Mouse (Mus musculus): ENCODE measurements around the gene Zfp82. TPM values are rescaled to one million over a fixed set of nuclear protein-coding genes. Genes with fewer than 3 reads are reported as not detected.

The Zfp82 gene
- polyA plus RNA-seq, 1 experiment from 2014 or later: 4.5 TPM

GRCm38 (mm10) chr7:30093918-30094415, 21.3 kb upstream of the Zfp82 start:
- peak overlapping the region; percentile 92 for H3K9ac ChIP-seq (ENCODE audit: low read length)
- peaks cover 18% of the 10 kb centered on the region for H3K4me1 ChIP-seq (ENCODE audit: control insufficient read depth, insufficient read depth, low read length)
- H3K27ac ChIP-seq (ENCODE audit: low read length): peak overlapping the region; percentile 99; the same call in 1 of the 2 replicates
- H3K9me3 ChIP-seq (replicated peaks; ENCODE audit: control insufficient read depth, low read length): no peaks in the 10 kb centered on the region
- WGBS: 67% methylated on average over 6 of the region's 6 CpGs
- peak overlapping the region; percentile 80 for H3K4me3 ChIP-seq (replicated peaks; ENCODE audit: low read length)
- ATAC-seq (ENCODE audit: insufficient read depth, low FRiP score): no peak
- peak overlapping the region; percentile 65 for H3K4me2 ChIP-seq (ENCODE audit: low read depth, low read length)
- no peaks in the 10 kb centered on the region; the same call in 1 of the 2 replicates for H3K36me3 ChIP-seq (ENCODE audit: control insufficient read depth, insufficient read depth, low read length)
- H3K27me3 ChIP-seq (ENCODE audit: control insufficient read depth, insufficient read depth, low read length): no peaks in the 10 kb centered on the region

GRCm38 (mm10) chr7:30092666-30093065, 20.0 kb upstream of the Zfp82 start:
- no peaks in the 10 kb centered on the region for H3K36me3 ChIP-seq (ENCODE audit: control insufficient read depth, insufficient read depth, low read length)
- ATAC-seq (ENCODE audit: insufficient read depth, low FRiP score): no peak
- no peak overlapping the region for H3K9ac ChIP-seq (ENCODE audit: low read length)
- no peak overlapping the region for H3K27ac ChIP-seq (ENCODE audit: low read length)
- no peak overlapping the region for H3K4me2 ChIP-seq (ENCODE audit: low read depth, low read length)
- H3K4me1 ChIP-seq (ENCODE audit: control insufficient read depth, insufficient read depth, low read length): peaks cover 20% of the 10 kb centered on the region
- no peaks in the 10 kb centered on the region for H3K9me3 ChIP-seq (replicated peaks; ENCODE audit: control insufficient read depth, low read length)
- 81% methylated on average over 9 of the region's 9 CpGs for WGBS
- no peaks in the 10 kb centered on the region for H3K27me3 ChIP-seq (ENCODE audit: control insufficient read depth, insufficient read depth, low read length)
- H3K4me3 ChIP-seq (replicated peaks; ENCODE audit: low read length): no peak overlapping the region

GRCm38 (mm10) chr7:30090970-30091585, 18.4 kb upstream of the Zfp82 start:
- Histone ChIP-seq H3K4me3 (replicated peaks; ENCODE audit: low read length) (peak overlapping the region; percentile 73), H3K27me3 (ENCODE audit: control insufficient read depth, insufficient read depth, low read length) (no peaks in the 10 kb centered on the region), H3K9ac (ENCODE audit: low read length) (peak overlapping the region; percentile 58; the same call in 1 of the 2 replicates), H3K9me3 (replicated peaks; ENCODE audit: control insufficient read depth, low read length) (no peaks in the 10 kb centered on the region), H3K4me1 (ENCODE audit: control insufficient read depth, insufficient read depth, low read length) (peaks cover 16% of the 10 kb centered on the region), H3K4me2 (ENCODE audit: low read depth, low read length) (peak overlapping the region; percentile 95), H3K36me3 (ENCODE audit: control insufficient read depth, insufficient read depth, low read length) (no peaks in the 10 kb centered on the region), H3K27ac (ENCODE audit: low read length) (peak overlapping the region; percentile 54; the same call in 1 of the 2 replicates)
- 8% methylated on average over 9 of the region's 9 CpGs for WGBS
- no peak for ATAC-seq (ENCODE audit: insufficient read depth, low FRiP score)

DNA sequence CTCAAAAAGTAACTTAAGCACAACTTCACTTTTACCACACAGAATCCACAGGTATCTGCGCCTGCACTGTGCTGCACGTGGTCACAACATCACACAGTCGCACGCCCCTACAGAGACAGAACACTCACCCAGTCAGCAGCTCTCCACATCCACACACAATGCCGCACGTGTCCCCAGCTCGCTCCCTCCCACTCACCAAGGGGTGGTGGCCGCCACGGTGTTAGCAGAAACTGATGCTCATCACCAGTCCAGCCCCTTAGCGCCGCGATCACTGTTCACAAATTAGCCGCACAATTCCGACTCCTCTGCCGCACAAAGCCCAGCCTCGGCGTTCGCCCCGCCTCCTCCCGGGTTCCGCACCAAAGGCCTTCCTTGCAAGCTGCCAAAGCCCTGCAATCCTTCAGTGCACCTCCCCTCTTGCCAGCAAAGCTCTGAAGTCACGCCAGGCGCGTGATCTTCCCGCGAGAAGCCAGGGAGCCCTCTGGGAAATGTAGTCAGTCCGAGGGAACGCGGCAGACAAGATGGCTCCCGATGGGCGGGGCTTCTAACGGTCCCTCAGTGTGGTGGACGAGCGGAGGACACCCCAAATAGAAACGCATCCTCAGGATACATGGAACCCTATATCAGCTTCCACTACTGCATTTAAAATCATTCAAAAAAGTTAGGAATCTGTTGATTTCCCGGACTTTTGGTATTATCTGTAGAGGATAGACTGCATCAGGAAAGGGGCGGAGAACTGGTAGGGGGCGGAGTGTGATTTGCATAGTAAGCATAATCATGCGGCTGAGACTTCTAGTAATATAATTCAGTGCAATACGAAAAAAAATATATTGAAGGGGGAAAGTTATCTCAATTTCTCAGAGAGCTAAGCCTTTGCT, 17.6 kb upstream of the Zfp82 start, which contains the start of the genes Gm26920 and Zfp566:
Gene Gm26920 (minus strand): TSS at position 319 of the 878 bp plus-strand sequence.
Gene Zfp566 (minus strand): TSS at position 436 of the 878 bp plus-strand sequence.
- ATAC-seq (ENCODE audit: insufficient read depth, low FRiP score): peak; percentile 91
- Histone ChIP-seq H3K27me3 (ENCODE audit: control insufficient read depth, insufficient read depth, low read length) (no peaks in the 10 kb centered on the region), H3K27ac (ENCODE audit: low read length) (peak within 1 kb of the TSS; percentile 79), H3K4me1 (ENCODE audit: control insufficient read depth, insufficient read depth, low read length) (peaks cover 16% of the 10 kb centered on the region), H3K9ac (ENCODE audit: low read length) (peak within 1 kb of the TSS; percentile 82), H3K4me3 (replicated peaks; ENCODE audit: low read length) (peak within 1 kb of the TSS; percentile 73), H3K9me3 (replicated peaks; ENCODE audit: control insufficient read depth, low read length) (no peaks in the 10 kb centered on the region), H3K4me2 (ENCODE audit: low read depth, low read length) (peak within 1 kb of the TSS; percentile 95), H3K36me3 (ENCODE audit: control insufficient read depth, insufficient read depth, low read length) (peaks cover 4% of the 10 kb centered on the region; the same call in 1 of the 2 replicates)
- under 1% methylated on average over 40 of the region's 40 CpGs for WGBS

DNA sequence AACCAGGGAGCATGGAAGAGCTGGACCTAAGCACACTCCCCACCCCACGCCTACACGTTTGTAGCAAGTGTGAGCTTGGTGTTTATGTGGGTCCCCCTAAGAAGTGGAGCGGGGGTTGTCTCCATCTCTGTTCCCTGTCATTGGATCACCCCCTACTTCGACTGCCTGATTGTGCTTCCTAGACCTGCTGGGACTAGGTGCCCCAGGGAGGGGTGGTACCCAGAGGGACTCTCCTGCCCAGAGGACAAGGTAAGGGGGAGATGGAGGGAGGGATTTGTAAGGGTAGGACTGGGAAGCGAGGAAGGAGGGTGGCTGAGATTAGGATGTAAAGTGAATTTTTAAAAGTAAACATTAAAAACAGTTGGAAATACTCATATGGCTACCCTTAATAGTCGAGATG, 16.7 kb upstream of the Zfp82 start:
- H3K27me3 ChIP-seq (ENCODE audit: control insufficient read depth, insufficient read depth, low read length): no peaks in the 10 kb centered on the region
- peak overlapping the region; percentile 95 for H3K4me2 ChIP-seq (ENCODE audit: low read depth, low read length)
- peaks cover 15% of the 10 kb centered on the region for H3K4me1 ChIP-seq (ENCODE audit: control insufficient read depth, insufficient read depth, low read length)
- no peak overlapping the region for H3K27ac ChIP-seq (ENCODE audit: low read length)
- peak overlapping the region; percentile 73 for H3K4me3 ChIP-seq (replicated peaks; ENCODE audit: low read length)
- ATAC-seq (ENCODE audit: insufficient read depth, low FRiP score): no peak
- peaks cover 9% of the 10 kb centered on the region for H3K36me3 ChIP-seq (ENCODE audit: control insufficient read depth, insufficient read depth, low read length)
- H3K9ac ChIP-seq (ENCODE audit: low read length): peak overlapping the region; percentile 82
- no peaks in the 10 kb centered on the region for H3K9me3 ChIP-seq (replicated peaks; ENCODE audit: control insufficient read depth, low read length)
- WGBS: 15% methylated on average over 6 of the region's 6 CpGs

DNA sequence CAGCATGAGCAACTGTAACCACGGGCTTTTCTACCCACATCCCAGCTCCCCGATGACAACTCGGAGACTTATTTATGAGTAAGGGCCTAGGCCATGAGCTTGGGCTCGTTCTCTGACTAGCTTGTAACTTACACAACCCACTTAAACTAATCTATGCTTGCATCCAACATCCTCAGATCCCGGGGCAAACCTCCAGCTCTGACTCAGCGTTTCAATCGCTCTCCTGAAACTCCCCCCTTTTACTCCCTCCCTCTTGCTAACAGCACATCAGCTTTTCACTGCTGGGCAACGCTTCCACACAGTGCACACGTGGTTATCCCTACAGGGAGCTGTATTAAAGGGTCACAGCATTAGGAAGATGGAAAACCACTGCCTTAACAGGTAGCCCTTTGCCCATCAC, 13.8 kb upstream of the Zfp82 start:
- 83% methylated on average over 9 of the region's 9 CpGs for WGBS
- no peaks in the 10 kb centered on the region for H3K27me3 ChIP-seq (ENCODE audit: control insufficient read depth, insufficient read depth, low read length)
- peaks cover 10% of the 10 kb centered on the region for H3K4me1 ChIP-seq (ENCODE audit: control insufficient read depth, insufficient read depth, low read length)
- no peak overlapping the region for H3K4me3 ChIP-seq (replicated peaks; ENCODE audit: low read length)
- H3K27ac ChIP-seq (ENCODE audit: low read length): no peak overlapping the region
- peaks cover 9% of the 10 kb centered on the region for H3K36me3 ChIP-seq (ENCODE audit: control insufficient read depth, insufficient read depth, low read length)
- H3K4me2 ChIP-seq (ENCODE audit: low read depth, low read length): no peak overlapping the region
- no peak for ATAC-seq (ENCODE audit: insufficient read depth, low FRiP score)
- H3K9ac ChIP-seq (ENCODE audit: low read length): no peak overlapping the region
- H3K9me3 ChIP-seq (replicated peaks; ENCODE audit: control insufficient read depth, low read length): no peaks in the 10 kb centered on the region

DNA sequence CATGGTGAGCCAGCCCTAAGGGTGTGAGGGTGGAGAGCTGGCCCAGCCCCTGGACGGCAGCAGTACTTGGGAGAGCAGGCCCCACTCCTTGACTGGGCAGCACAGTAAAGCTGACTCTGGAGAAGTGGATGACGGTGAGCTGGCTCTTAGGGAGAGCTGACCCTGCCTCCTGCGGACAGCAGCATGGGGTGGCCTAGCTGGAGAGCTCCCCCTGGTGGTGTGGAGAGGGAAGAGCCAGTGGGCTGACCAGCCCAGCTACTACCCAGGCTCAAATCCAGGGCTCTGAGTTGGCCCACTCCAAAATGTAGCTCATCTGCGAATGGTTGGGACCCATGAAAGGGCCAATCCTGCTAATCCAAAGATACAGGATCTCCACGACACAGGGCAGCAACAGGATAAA, 8.1 kb downstream of the Zfp82 start:
- Histone ChIP-seq H3K4me1 (ENCODE audit: control insufficient read depth, insufficient read depth, low read length) (no peaks in the 10 kb centered on the region), H3K9ac (ENCODE audit: low read length) (no peak overlapping the region), H3K27me3 (ENCODE audit: control insufficient read depth, insufficient read depth, low read length) (no peaks in the 10 kb centered on the region), H3K4me2 (ENCODE audit: low read depth, low read length) (no peak overlapping the region), H3K27ac (ENCODE audit: low read length) (no peak overlapping the region), H3K9me3 (replicated peaks; ENCODE audit: control insufficient read depth, low read length) (no peaks in the 10 kb centered on the region), H3K4me3 (replicated peaks; ENCODE audit: low read length) (no peak overlapping the region), H3K36me3 (ENCODE audit: control insufficient read depth, insufficient read depth, low read length) (no peaks in the 10 kb centered on the region; the same call in 1 of the 2 replicates)
- ATAC-seq (ENCODE audit: insufficient read depth, low FRiP score): no peak
- 82% methylated on average over 5 of the region's 5 CpGs for WGBS

DNA sequence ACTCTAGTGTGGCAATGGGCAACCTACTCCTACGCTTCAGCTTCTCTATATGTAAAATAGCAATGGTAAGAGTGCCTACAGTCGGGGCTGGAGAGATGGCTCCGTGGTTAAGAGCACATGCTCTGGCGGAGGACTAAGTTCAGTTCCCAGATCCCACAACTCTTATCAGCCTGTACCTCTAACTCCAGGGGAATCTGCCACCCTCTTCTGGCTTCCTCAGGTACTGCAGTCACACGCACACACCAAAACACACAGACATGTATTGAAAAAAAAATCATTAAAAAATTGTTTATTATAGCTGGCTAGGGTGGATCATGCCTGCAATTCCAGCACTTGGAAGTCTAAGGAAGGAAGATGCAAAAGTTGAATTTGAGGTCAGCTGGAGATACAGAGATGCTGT, 10.2 kb downstream of the Zfp82 start:
- Histone ChIP-seq H3K9me3 (replicated peaks; ENCODE audit: control insufficient read depth, low read length) (no peaks in the 10 kb centered on the region), H3K36me3 (ENCODE audit: control insufficient read depth, insufficient read depth, low read length) (no peaks in the 10 kb centered on the region; the same call in 1 of the 2 replicates), H3K9ac (ENCODE audit: low read length) (no peak overlapping the region), H3K27ac (ENCODE audit: low read length) (no peak overlapping the region), H3K4me1 (ENCODE audit: control insufficient read depth, insufficient read depth, low read length) (no peaks in the 10 kb centered on the region), H3K27me3 (ENCODE audit: control insufficient read depth, insufficient read depth, low read length) (no peaks in the 10 kb centered on the region), H3K4me2 (ENCODE audit: low read depth, low read length) (no peak overlapping the region), H3K4me3 (replicated peaks; ENCODE audit: low read length) (no peak overlapping the region)
- ATAC-seq (ENCODE audit: insufficient read depth, low FRiP score): no peak
- WGBS: 85% methylated on average over 5 of the region's 5 CpGs

DNA sequence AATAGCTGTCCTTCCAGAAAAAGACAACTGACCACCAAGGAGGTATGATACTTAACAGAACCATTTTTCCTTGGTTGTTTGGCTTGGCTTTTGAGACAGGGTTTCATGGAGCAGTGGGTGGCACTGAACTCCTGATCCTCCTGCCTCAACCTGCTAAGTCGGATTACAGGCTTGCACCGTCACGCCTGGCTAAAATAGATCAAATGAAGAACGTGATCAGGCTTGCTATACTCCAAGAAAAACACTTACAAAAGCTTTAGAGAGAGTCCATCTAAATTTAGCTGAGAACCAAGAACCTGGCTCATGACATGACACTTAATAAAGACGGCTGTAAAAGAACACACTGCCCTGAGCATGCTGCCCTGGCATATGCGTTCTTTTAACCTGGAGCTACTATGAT, 12.4 kb downstream of the Zfp82 start:
- Histone ChIP-seq H3K27ac (ENCODE audit: low read length) (no peak overlapping the region), H3K4me1 (ENCODE audit: control insufficient read depth, insufficient read depth, low read length) (no peaks in the 10 kb centered on the region), H3K27me3 (ENCODE audit: control insufficient read depth, insufficient read depth, low read length) (no peaks in the 10 kb centered on the region), H3K36me3 (ENCODE audit: control insufficient read depth, insufficient read depth, low read length) (peaks cover 6% of the 10 kb centered on the region; the same call in 1 of the 2 replicates), H3K9ac (ENCODE audit: low read length) (no peak overlapping the region), H3K9me3 (replicated peaks; ENCODE audit: control insufficient read depth, low read length) (no peaks in the 10 kb centered on the region), H3K4me3 (replicated peaks; ENCODE audit: low read length) (no peak overlapping the region), H3K4me2 (ENCODE audit: low read depth, low read length) (no peak overlapping the region)
- WGBS: 77% methylated on average over 6 of the region's 6 CpGs
- ATAC-seq (ENCODE audit: insufficient read depth, low FRiP score): no peak

Measured in stomach, embryonic 16.5 days (tissue).